Mouse (Mus musculus): ENCODE results near the gene Tnxb.

GRCm38 (mm10) chr17:34681132-34681571 lies 10.8 kb downstream of the Tnxb start:
- TF ChIP-seq CTCF (IDR thresholded peaks at IDR 0.05; ENCODE audit: control insufficient read depth, insufficient read depth, insufficient replicate concordance, low read depth, low read length) (no peak), POLR2A (IDR thresholded peaks at IDR 0.05; ENCODE audit: control insufficient read depth, low read depth, low read length) (no peak)

Data from testis, adult 2 months (tissue).